In genomic region chr14:78851366-78851765, GRCm38 (mm10) we compare ENCODE assay signal across 12 mouse cellular contexts. TPM values are rescaled to one million over a fixed set of nuclear protein-coding genes. Genes with fewer than 3 reads are reported as not detected.
DNase-seq lines count a peak whose midpoint lies in the region; ATAC-seq lines count a peak whose summit lies in the region.
"Had no signal": no experiment of that assay in that cellular context is flagged by ENCODE, and none has a peak within 500 bp of the region (broad histone marks: within the 10 kb centered on the region; RNA-seq: fewer than 3 reads in every experiment).

No protein-coding gene starts in this region.

- no peaks in the 10 kb centered on the region for H3K36me3 ChIP-seq in heart, embryonic 12.5 days
- H3K36me3 ChIP-seq in midbrain, embryonic 11.5 days (ENCODE audit: control insufficient read depth, insufficient read depth, low read length) = no peaks in the 10 kb centered on the region
- no peaks in the 10 kb centered on the region for H3K36me3 ChIP-seq in midbrain, embryonic 15.5 days (replicated peaks)
- no peaks in the 10 kb centered on the region for H3K36me3 ChIP-seq in neural tube, embryonic 11.5 days (ENCODE audit: control insufficient read depth, insufficient read depth, low read length)

- WGBS in heart, embryonic 12.5 days = 58% methylated on average over 3 of the region's 3 CpGs
- WGBS in midbrain, embryonic 11.5 days = 80% methylated on average over 3 of the region's 3 CpGs
- 70% methylated on average over 3 of the region's 3 CpGs for WGBS in midbrain, embryonic 15.5 days
- WGBS in neural tube, embryonic 11.5 days = 50% methylated on average over 3 of the region's 3 CpGs

- H3K4me3 ChIP-seq in heart, embryonic 12.5 days = no peak overlapping the region
- H3K4me3 ChIP-seq in midbrain, embryonic 11.5 days (ENCODE audit: low read depth, low read length) = no peak overlapping the region
- H3K4me3 ChIP-seq in midbrain, embryonic 15.5 days = no peak overlapping the region
- H3K4me3 ChIP-seq in neural tube, embryonic 11.5 days (ENCODE audit: low read depth, low read length) = no peak overlapping the region
- H3K4me3 ChIP-seq: myocyte had no signal

- intact Hi-C loops in heart, postnatal 10 days (cut with DNase I) = loop anchor here (5.0 kb wide), 1 partner anchor 256 kb away; no protein-coding TSS in a partner anchor

- peak; percentile 15 for DNase-seq in adrenal gland, adult 8-10 months
- DNase-seq in adrenal gland, postnatal 4 days (ENCODE audit: low spot score in 2 of 2) = no peak
- DNase-seq in heart, postnatal 10 days = peak; percentile 43 to 47
- peak; percentile 19 for DNase-seq in midbrain, embryonic 11.5 days (ENCODE audit: low spot score, missing footprints)
- no peak for DNase-seq in neural tube, embryonic 11.5 days (ENCODE audit: low spot score)
- DNase-seq in B cell, adult 2 months = no peak
- DNase-seq: gastrocnemius, postnatal 14 days; thymus, postnatal 14 days had no signal

- H3K4me2 ChIP-seq in heart, embryonic 12.5 days = no peak overlapping the region
- H3K4me2 ChIP-seq in midbrain, embryonic 11.5 days = no peak overlapping the region
- H3K4me2 ChIP-seq in midbrain, embryonic 15.5 days = no peak overlapping the region
- H3K4me2 ChIP-seq in neural tube, embryonic 11.5 days (ENCODE audit: low read depth) = no peak overlapping the region
- H3K4me2 ChIP-seq: hindbrain, embryonic 14.5 days had no signal

- H3K9me3 ChIP-seq in heart, embryonic 12.5 days (replicated peaks) = no peaks in the 10 kb centered on the region
- H3K9me3 ChIP-seq in midbrain, embryonic 11.5 days (ENCODE audit: control insufficient read depth, low read length) = no peaks in the 10 kb centered on the region
- H3K9me3 ChIP-seq in midbrain, embryonic 15.5 days = no peaks in the 10 kb centered on the region
- no peaks in the 10 kb centered on the region for H3K9me3 ChIP-seq in neural tube, embryonic 11.5 days (ENCODE audit: control insufficient read depth, low read length)

- no peak for ATAC-seq in heart, embryonic 12.5 days (ENCODE audit: insufficient number of reproducible peaks, low FRiP score)
- no peak for ATAC-seq in midbrain, embryonic 11.5 days (ENCODE audit: low FRiP score)
- ATAC-seq in midbrain, embryonic 15.5 days (replicated peaks) = no peak
- no peak for ATAC-seq in neural tube, embryonic 11.5 days (ENCODE audit: insufficient read depth, low FRiP score, low TSS enrichment)

- peaks cover 15% of the 10 kb centered on the region for H3K4me1 ChIP-seq in heart, embryonic 12.5 days (replicated peaks)
- peaks cover 12% of the 10 kb centered on the region; the same call in 1 of the 2 replicates for H3K4me1 ChIP-seq in midbrain, embryonic 11.5 days (ENCODE audit: control insufficient read depth, insufficient read depth, low read length)
- peaks cover 9% of the 10 kb centered on the region for H3K4me1 ChIP-seq in midbrain, embryonic 15.5 days
- peaks cover 11% of the 10 kb centered on the region; the same call in 1 of the 2 replicates for H3K4me1 ChIP-seq in neural tube, embryonic 11.5 days (ENCODE audit: control insufficient read depth, insufficient read depth, low read length)

- H3K27ac ChIP-seq in heart, embryonic 12.5 days (ENCODE audit: poor library complexity, severe bottlenecking) = no peak overlapping the region
- H3K27ac ChIP-seq in midbrain, embryonic 11.5 days (ENCODE audit: low read depth, low read length) = no peak overlapping the region
- no peak overlapping the region for H3K27ac ChIP-seq in midbrain, embryonic 15.5 days
- H3K27ac ChIP-seq in neural tube, embryonic 11.5 days (ENCODE audit: low read depth, low read length) = peak overlapping the region; percentile 68
- H3K27ac ChIP-seq: hindbrain, embryonic 14.5 days had no signal

- no peak overlapping the region for H3K9ac ChIP-seq in heart, embryonic 12.5 days
- H3K9ac ChIP-seq in midbrain, embryonic 11.5 days (ENCODE audit: low read length) = no peak overlapping the region
- no peak overlapping the region for H3K9ac ChIP-seq in midbrain, embryonic 15.5 days
- H3K9ac ChIP-seq in neural tube, embryonic 11.5 days (ENCODE audit: low read length) = no peak overlapping the region
- H3K9ac ChIP-seq: hindbrain, embryonic 14.5 days had no signal

- no peaks in the 10 kb centered on the region for H3K27me3 ChIP-seq in heart, embryonic 12.5 days (replicated peaks)
- no peaks in the 10 kb centered on the region for H3K27me3 ChIP-seq in midbrain, embryonic 11.5 days (ENCODE audit: control insufficient read depth, insufficient read depth, low read length)
- no peaks in the 10 kb centered on the region for H3K27me3 ChIP-seq in midbrain, embryonic 15.5 days (replicated peaks)
- H3K27me3 ChIP-seq in neural tube, embryonic 11.5 days (ENCODE audit: control insufficient read depth, insufficient read depth, low read length) = no peaks in the 10 kb centered on the region

RNA-seq across cellular contexts. Expression of gene Vwa8, which starts 2.5 kb away (rescaled TPM):
- total RNA-seq in adrenal gland, adult 8-10 months (2022) = 100 to 1,000 TPM; 165 to 179 (median 171) TPM
- 100 to 1,000 TPM; 109 to 116 TPM for total RNA-seq in adrenal gland, postnatal 4 days (2021)
- total RNA-seq in heart, postnatal 10 days (2021) = 100 to 1,000 TPM; 176 to 191 TPM
- 19.8 and 22.7 TPM in 2 replicates for polyA plus RNA-seq in heart, embryonic 12.5 days (2016; fragmentation: Nextera tagmentation; extraction: Ambion mirVana)
- 7.0 and 7.7 TPM in 2 replicates for polyA plus RNA-seq in midbrain, embryonic 11.5 days (2014; fragmentation: Nextera tagmentation; extraction: Ambion mirVana)
- 6.7 TPM in 2 replicates for polyA plus RNA-seq in midbrain, embryonic 15.5 days (2015; fragmentation: Nextera tagmentation; extraction: Ambion mirVana)
- 9.0 and 10.8 TPM in 2 replicates for polyA plus RNA-seq in neural tube, embryonic 11.5 days (2014; fragmentation: Nextera tagmentation; extraction: Ambion mirVana)

Comparison
In these comparisons a context has a peak if more than half of its experiments do, and no peak if none do; other contexts are left out.
1. DNase-seq: peak in adrenal gland, adult 8-10 months (single experiment), heart, postnatal 10 days (2 of 2) and midbrain, embryonic 11.5 days (single experiment); none in adrenal gland, postnatal 4 days (0 of 2), neural tube, embryonic 11.5 days (single experiment) and B cell, adult 2 months (0 of 2).